ENCODE assay signal across 23 mouse cellular contexts in the genomic region with DNA sequence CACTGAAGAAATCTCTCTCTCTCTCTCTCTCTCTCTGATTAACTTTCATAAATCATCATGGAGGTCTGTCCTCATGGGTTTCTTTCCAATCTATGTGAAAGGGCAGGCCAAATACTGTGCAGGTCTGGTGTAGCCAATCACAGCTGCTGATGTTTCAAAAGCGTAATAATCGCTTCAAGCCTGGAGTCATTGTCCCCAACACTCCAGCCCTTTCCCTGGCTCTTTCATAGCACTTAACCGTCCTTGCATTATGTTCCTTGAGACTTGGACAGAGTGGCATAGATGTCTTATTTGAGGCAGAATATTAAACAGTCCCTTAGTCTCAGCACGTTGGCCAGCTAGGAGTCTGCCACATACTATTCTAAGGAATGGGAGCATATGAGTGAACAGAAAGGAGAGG.
DNase-seq lines count a peak whose midpoint lies in the region; ATAC-seq lines count a peak whose summit lies in the region.
"Had no signal": no experiment of that assay in that cellular context is flagged by ENCODE, and none has a peak within 500 bp of the region (broad histone marks: within the 10 kb centered on the region; RNA-seq: fewer than 3 reads in every experiment).

No protein-coding gene starts in this region.

- H3K9me3 ChIP-seq in forebrain, embryonic 12.5 days = no peaks in the 10 kb centered on the region
- no peaks in the 10 kb centered on the region for H3K9me3 ChIP-seq in forebrain, embryonic 10.5 days
- H3K9me3 ChIP-seq in midbrain, embryonic 11.5 days (ENCODE audit: control insufficient read depth, low read length) = no peaks in the 10 kb centered on the region
- H3K9me3 ChIP-seq in midbrain, embryonic 10.5 days (replicated peaks) = no peaks in the 10 kb centered on the region; the same call in 1 of the 2 replicates
- H3K9me3 ChIP-seq in hindbrain, embryonic 14.5 days (ENCODE audit: control insufficient read depth, low read length) = no peaks in the 10 kb centered on the region
- no peaks in the 10 kb centered on the region for H3K9me3 ChIP-seq in midbrain, embryonic 15.5 days
- H3K9me3 ChIP-seq: embryonic facial prominence, embryonic 15.5 days; forebrain, embryonic 13.5 days; heart, embryonic 10.5 days had no signal

- no peaks in the 10 kb centered on the region for H3K4me1 ChIP-seq in forebrain, embryonic 12.5 days
- H3K4me1 ChIP-seq in forebrain, embryonic 10.5 days = no peaks in the 10 kb centered on the region
- no peaks in the 10 kb centered on the region for H3K4me1 ChIP-seq in midbrain, embryonic 11.5 days (ENCODE audit: control insufficient read depth, insufficient read depth, low read length)
- H3K4me1 ChIP-seq in midbrain, embryonic 10.5 days = no peaks in the 10 kb centered on the region
- H3K4me1 ChIP-seq in hindbrain, embryonic 14.5 days (replicated peaks; ENCODE audit: control insufficient read depth, insufficient read depth, low read length) = no peaks in the 10 kb centered on the region
- H3K4me1 ChIP-seq in midbrain, embryonic 15.5 days = no peaks in the 10 kb centered on the region
- H3K4me1 ChIP-seq: embryonic facial prominence, embryonic 15.5 days; forebrain, embryonic 13.5 days; heart, embryonic 10.5 days had no signal

- 63% methylated on average over 4 of the region's 4 CpGs for WGBS in forebrain, embryonic 12.5 days
- WGBS in forebrain, embryonic 10.5 days = 82% methylated on average over 4 of the region's 4 CpGs
- 61% methylated on average over 4 of the region's 4 CpGs for WGBS in midbrain, embryonic 11.5 days
- 75% methylated on average over 4 of the region's 4 CpGs for WGBS in midbrain, embryonic 10.5 days
- 53% methylated on average over 4 of the region's 4 CpGs for WGBS in hindbrain, embryonic 14.5 days
- WGBS in midbrain, embryonic 15.5 days = 44% methylated on average over 4 of the region's 4 CpGs

- H3K27me3 ChIP-seq in forebrain, embryonic 12.5 days = no peaks in the 10 kb centered on the region
- H3K27me3 ChIP-seq in forebrain, embryonic 10.5 days (ENCODE audit: poor library complexity, severe bottlenecking) = no peaks in the 10 kb centered on the region
- no peaks in the 10 kb centered on the region for H3K27me3 ChIP-seq in midbrain, embryonic 11.5 days (ENCODE audit: control insufficient read depth, insufficient read depth, low read length)
- no peaks in the 10 kb centered on the region for H3K27me3 ChIP-seq in midbrain, embryonic 10.5 days (ENCODE audit: low read depth, poor library complexity, severe bottlenecking)
- H3K27me3 ChIP-seq in hindbrain, embryonic 14.5 days (ENCODE audit: control insufficient read depth, insufficient read depth, low read length) = no peaks in the 10 kb centered on the region
- no peaks in the 10 kb centered on the region for H3K27me3 ChIP-seq in midbrain, embryonic 15.5 days (replicated peaks)
- H3K27me3 ChIP-seq: CH12.LX; embryonic facial prominence, embryonic 15.5 days; forebrain, embryonic 13.5 days; Patski had no signal

- H3K36me3 ChIP-seq in forebrain, embryonic 12.5 days (replicated peaks) = no peaks in the 10 kb centered on the region
- H3K36me3 ChIP-seq in forebrain, embryonic 10.5 days (replicated peaks) = no peaks in the 10 kb centered on the region
- no peaks in the 10 kb centered on the region for H3K36me3 ChIP-seq in midbrain, embryonic 11.5 days (ENCODE audit: control insufficient read depth, insufficient read depth, low read length)
- H3K36me3 ChIP-seq in midbrain, embryonic 10.5 days = no peaks in the 10 kb centered on the region
- no peaks in the 10 kb centered on the region for H3K36me3 ChIP-seq in hindbrain, embryonic 14.5 days (replicated peaks; ENCODE audit: control insufficient read depth, insufficient read depth)
- no peaks in the 10 kb centered on the region for H3K36me3 ChIP-seq in midbrain, embryonic 15.5 days (replicated peaks)
- H3K36me3 ChIP-seq: embryonic facial prominence, embryonic 15.5 days; heart, embryonic 10.5 days had no signal

- peak; percentile 39; the same call in 1 of the 2 replicates for ATAC-seq in forebrain, embryonic 12.5 days (ENCODE audit: low FRiP score)
- ATAC-seq in midbrain, embryonic 11.5 days (ENCODE audit: low FRiP score) = peak; percentile 92
- ATAC-seq in hindbrain, embryonic 14.5 days (ENCODE audit: low FRiP score) = peak; percentile 65
- peak; percentile 93 for ATAC-seq in midbrain, embryonic 15.5 days (replicated peaks)
- ATAC-seq: activated CD4-positive, CD25-positive, alpha-beta regulatory T cell, adult 4 months; forebrain, embryonic 13.5 days; intestine, embryonic 16.5 days; Patski had no signal

- no peak overlapping the region for H3K4me2 ChIP-seq in forebrain, embryonic 12.5 days
- no peak overlapping the region for H3K4me2 ChIP-seq in midbrain, embryonic 11.5 days
- no peak overlapping the region for H3K4me2 ChIP-seq in hindbrain, embryonic 14.5 days (replicated peaks)
- no peak overlapping the region for H3K4me2 ChIP-seq in midbrain, embryonic 15.5 days
- H3K4me2 ChIP-seq: embryonic facial prominence, embryonic 15.5 days; forebrain, embryonic 13.5 days had no signal

- no peak overlapping the region for H3K4me3 ChIP-seq in forebrain, embryonic 12.5 days (replicated peaks)
- no peak overlapping the region for H3K4me3 ChIP-seq in forebrain, embryonic 10.5 days
- H3K4me3 ChIP-seq in midbrain, embryonic 11.5 days (ENCODE audit: low read depth, low read length) = no peak overlapping the region
- H3K4me3 ChIP-seq in midbrain, embryonic 10.5 days = no peak overlapping the region
- no peak overlapping the region for H3K4me3 ChIP-seq in hindbrain, embryonic 14.5 days (replicated peaks; ENCODE audit: low read length)
- H3K4me3 ChIP-seq in midbrain, embryonic 15.5 days = no peak overlapping the region
- H3K4me3 ChIP-seq: embryonic facial prominence, embryonic 15.5 days; erythroblast, embryonic 14.5 days; forebrain, embryonic 13.5 days; gastrocnemius, adult 2 months; heart, embryonic 10.5 days had no signal

- no peak for DNase-seq in forebrain, embryonic 10.5 days (ENCODE audit: extremely low spot score, low spot score)
- no peak for DNase-seq in midbrain, embryonic 11.5 days (ENCODE audit: low spot score, missing footprints)
- DNase-seq in midbrain, embryonic 10.5 days (ENCODE audit: low spot score) = no peak
- no peak for DNase-seq in hindbrain, embryonic 14.5 days (ENCODE audit: low spot score)
- no peak for DNase-seq in left cerebral cortex, adult 11 months (ENCODE audit: low spot score)
- DNase-seq: adrenal gland, postnatal 14 days; cerebellum, adult 18-20 months; cerebellum, adult 9-11 months; cerebellum, postnatal 36 days; gastrocnemius, adult 2 months; heart, adult 18-20 months; heart, postnatal 10 days; heart, postnatal 4 days had no signal

- no peak overlapping the region for H3K27ac ChIP-seq in forebrain, embryonic 12.5 days
- H3K27ac ChIP-seq in forebrain, embryonic 10.5 days = no peak overlapping the region
- H3K27ac ChIP-seq in midbrain, embryonic 11.5 days (ENCODE audit: low read depth, low read length) = no peak overlapping the region
- no peak overlapping the region for H3K27ac ChIP-seq in midbrain, embryonic 10.5 days (replicated peaks)
- H3K27ac ChIP-seq in hindbrain, embryonic 14.5 days = no peak overlapping the region
- H3K27ac ChIP-seq in midbrain, embryonic 15.5 days = no peak overlapping the region
- H3K27ac ChIP-seq: embryonic facial prominence, embryonic 15.5 days; forebrain, embryonic 13.5 days; gastrocnemius, adult 2 months; heart, embryonic 10.5 days had no signal

- H3K9ac ChIP-seq in forebrain, embryonic 12.5 days = no peak overlapping the region
- H3K9ac ChIP-seq in midbrain, embryonic 11.5 days (ENCODE audit: low read length) = no peak overlapping the region
- no peak overlapping the region for H3K9ac ChIP-seq in hindbrain, embryonic 14.5 days
- no peak overlapping the region for H3K9ac ChIP-seq in midbrain, embryonic 15.5 days
- H3K9ac ChIP-seq: embryonic facial prominence, embryonic 15.5 days; forebrain, embryonic 13.5 days had no signal

Comparison
In these comparisons a context has a peak if more than half of its experiments do, and no peak if none do; other contexts are left out.
1. ATAC-seq: peak in every context shown above with its lines; median percentile 93 in midbrain, embryonic 15.5 days; 92 in midbrain, embryonic 11.5 days; 65 in hindbrain, embryonic 14.5 days; 39 in forebrain, embryonic 12.5 days.